Mouse (Mus musculus) olfactory bulb, adult 2 months (tissue): ENCODE measurements around the gene Eloa. TPM values are rescaled to one million over a fixed set of nuclear protein-coding genes. Genes with fewer than 3 reads are reported as not detected.

Source experiments
- H3K27ac ChIP-seq: fragments of 200-500 bp; 2 replicates; pipeline ENCODE4 v1.5.1; 2012; ENCODE audit warnings: low read depth, low read length; ENCODE audit not compliant: insufficient read depth
- H3K4me1 ChIP-seq: fragments of 200-500 bp; 2 replicates; pipeline ENCODE4 v1.6.1; 2012; ENCODE audit warnings: low read length; ENCODE audit not compliant: control insufficient read depth, insufficient read depth
- H3K4me3 ChIP-seq: fragments of 200-500 bp; 2 replicates; pipeline ENCODE4 v1.5.1; 2012; ENCODE audit warnings: mild to moderate bottlenecking, low read depth, low read length, moderate library complexity; ENCODE audit not compliant: insufficient read depth
- CTCF ChIP-seq: fragments of 200-500 bp; IDR thresholded peaks from 2 replicates; pipeline ENCODE4 v1.5.1; 2012; ENCODE audit warnings: low read depth, mild to moderate bottlenecking, low read length, moderate library complexity; ENCODE audit not compliant: insufficient read depth
- POLR2A ChIP-seq: fragments of 200-500 bp; IDR thresholded peaks from 2 replicates; pipeline ENCODE4 v1.6.1; 2012; ENCODE audit warnings: mild to moderate bottlenecking, low read depth, low read length, moderate library complexity; ENCODE audit not compliant: insufficient read depth
- WGBS: fragments of 180-500 bp; shearing (Covaris S2); methylation state at CpG from one replicate; pipeline ENCODE4 v1.1.7; 2018; 5-methylcytosine and 5-hydroxymethylcytosine counted together
- polyA plus RNA-seq: library from polyadenylated mRNA; stranded (reverse); fragments of >200 nt; gene quantifications from 2 replicates; pipeline ENCODE4 v1.2.4, GENCODE M21; 2012; ENCODE audit warnings: low replicate concordance; ENCODE audit not compliant: missing spikeins, insufficient read depth, insufficient read length

Eloa gene
- polyA plus RNA-seq, 1 experiment = not detected

- Histone ChIP-seq H3K4me1 (no peaks in the 10 kb centered on the region), H3K4me3 (no peak overlapping the region), H3K27ac (no peak overlapping the region)
- no peak for TF ChIP-seq CTCF
- TF ChIP-seq POLR2A = no peak
- WGBS = 79% methylated on average over 6 of the region's 6 CpGs
Observed at GRCm38 (mm10) chr4:136043784-136044400, 22.3 kb upstream of the Eloa start.

- 80% methylated on average over 4 of the region's 4 CpGs for WGBS
- Histone ChIP-seq H3K4me3 (no peak overlapping the region), H3K27ac (no peak overlapping the region), H3K4me1 (no peaks in the 10 kb centered on the region)
- TF ChIP-seq CTCF (no peak), POLR2A (no peak)
Observed at GRCm38 (mm10) chr4:136035078-136035477, 13.5 kb upstream of the Eloa start.

- no peak overlapping the region for H3K4me3 ChIP-seq
- TF ChIP-seq CTCF = no peak
- TF ChIP-seq POLR2A = no peak
- 50% methylated on average over 1 of the region's 1 CpGs for WGBS
- H3K4me1 ChIP-seq = no peaks in the 10 kb centered on the region
- H3K27ac ChIP-seq = no peak overlapping the region
Observed at GRCm38 (mm10) chr4:136033231-136033630, 11.7 kb upstream of the Eloa start.

GRCm38 (mm10) chr4:136030968-136031909, 9.7 kb upstream of the Eloa start:
- Histone ChIP-seq H3K4me3 (no peak overlapping the region), H3K27ac (no peak overlapping the region), H3K4me1 (no peaks in the 10 kb centered on the region)
- WGBS = 29% methylated on average over 8 of the region's 8 CpGs
- no peak for TF ChIP-seq CTCF
- TF ChIP-seq POLR2A = no peak

GRCm38 (mm10) chr4:136028689-136029088, 7.1 kb upstream of the Eloa start:
- no peak overlapping the region for H3K4me3 ChIP-seq
- TF ChIP-seq POLR2A = no peak
- no peak for TF ChIP-seq CTCF
- 65% methylated on average over 5 of the region's 5 CpGs for WGBS
- no peaks in the 10 kb centered on the region for H3K4me1 ChIP-seq
- no peak overlapping the region for H3K27ac ChIP-seq

GRCm38 (mm10) chr4:136028132-136028564, 6.6 kb upstream of the Eloa start:
- H3K27ac ChIP-seq = no peak overlapping the region
- no peak overlapping the region for H3K4me3 ChIP-seq
- TF ChIP-seq POLR2A (no peak), CTCF (no peak)
- WGBS = 88% methylated on average over 19 of the region's 19 CpGs
- H3K4me1 ChIP-seq = no peaks in the 10 kb centered on the region

- TF ChIP-seq CTCF = no peak
- TF ChIP-seq POLR2A = no peak
- Histone ChIP-seq H3K27ac (no peak overlapping the region), H3K4me3 (no peak overlapping the region), H3K4me1 (no peaks in the 10 kb centered on the region)
- WGBS = 84% methylated on average over 8 of the region's 8 CpGs
Observed at GRCm38 (mm10) chr4:136027416-136028131, 6.0 kb upstream of the Eloa start.

GRCm38 (mm10) chr4:136025350-136025749, 3.8 kb upstream of the Eloa start:
- Histone ChIP-seq H3K4me1 (peaks cover 2% of the 10 kb centered on the region; the same call in 1 of the 2 replicates), H3K27ac (no peak overlapping the region), H3K4me3 (no peak overlapping the region)
- WGBS = 81% methylated on average over 1 of the region's 1 CpGs
- TF ChIP-seq CTCF = no peak
- no peak for TF ChIP-seq POLR2A
